Mouse (Mus musculus) kidney, embryonic 16.5 days (tissue): Measurements from ENCODE around the gene Nos3. TPM values are rescaled to one million over a fixed set of nuclear protein-coding genes. Genes with fewer than 3 reads are reported as not detected.

Experiments
- ATAC-seq: fragments of 200-750 bp; cut with Nextera tagmentation; 2 replicates; pipeline ENCODE4 v1.8.0; 2017; ENCODE audit warnings: moderate TSS enrichment; ENCODE audit not compliant: low FRiP score, low TSS enrichment
- H3K27ac ChIP-seq: fragments of 300-500 bp; sonication (generic); 2 replicates; pipeline ENCODE4 v1.5.1; 2014; ENCODE audit warnings: low read length
- H3K27me3 ChIP-seq: fragments of 300-500 bp; sonication (generic); 2 replicates; pipeline ENCODE4 v1.6.1; 2014; ENCODE audit warnings: low read length, control low read depth, mixed read lengths; ENCODE audit not compliant: insufficient read depth
- H3K36me3 ChIP-seq: fragments of 300-500 bp; sonication (generic); 2 replicates; pipeline ENCODE4 v1.6.1; 2014; ENCODE audit warnings: low read length, control low read depth, mixed read lengths; ENCODE audit not compliant: insufficient read depth
- H3K4me1 ChIP-seq: fragments of 300-500 bp; sonication (generic); 2 replicates; pipeline ENCODE4 v1.6.1; 2014; ENCODE audit warnings: low read length, control low read depth, mixed read lengths; ENCODE audit not compliant: insufficient read depth
- H3K4me2 ChIP-seq: fragments of 300-500 bp; sonication (generic); replicated peaks from 2 replicates; pipeline ENCODE4 v1.6.1; 2014; ENCODE audit warnings: low read depth, low read length
- H3K4me3 ChIP-seq: fragments of 300-500 bp; sonication (generic); 2 replicates; pipeline ENCODE4 v1.5.1; 2014; ENCODE audit warnings: mild to moderate bottlenecking, low read length
- H3K9ac ChIP-seq: fragments of 300-500 bp; sonication (generic); replicated peaks from 2 replicates; pipeline ENCODE4 v1.6.1; 2014; ENCODE audit warnings: low read length
- H3K9me3 ChIP-seq: fragments of 300-500 bp; sonication (generic); 2 replicates; pipeline ENCODE4 v1.6.1; 2016; ENCODE audit warnings: low read length, control low read depth
- WGBS: fragments of 180-500 bp; shearing (Covaris S2); extraction: QIAGEN DNeasy Blood & Tissue Kit; methylation state at CpG from one replicate; pipeline ENCODE4 v1.1.7; 2014; 5-methylcytosine and 5-hydroxymethylcytosine counted together
- polyA plus RNA-seq: library from polyadenylated mRNA; unstranded; fragments of >200 nt; fragmentation: Nextera tagmentation; extraction: Ambion mirVana; gene quantifications from 2 replicates; pipeline ENCODE4 v1.2.1, GENCODE M21; 2015

The Nos3 gene
- polyA plus RNA-seq, 1 experiment from 2014 or later = 19.7 TPM

GRCm38 (mm10) chr5:24420381-24420780 is 55.8 kb downstream of the Nos3 start:
- no peak overlapping the region for H3K27ac ChIP-seq
- H3K27me3 ChIP-seq = no peaks in the 10 kb centered on the region
- ATAC-seq = no peak
- H3K36me3 ChIP-seq = peaks cover 11% of the 10 kb centered on the region
- no peaks in the 10 kb centered on the region for H3K9me3 ChIP-seq
- H3K9ac ChIP-seq = no peak overlapping the region
- 87% methylated on average over 9 of the region's 9 CpGs for WGBS
- no peak overlapping the region for H3K4me3 ChIP-seq
- H3K4me2 ChIP-seq = no peak overlapping the region
- peaks cover 25% of the 10 kb centered on the region for H3K4me1 ChIP-seq

GRCm38 (mm10) chr5:24423129-24424003 is 58.8 kb downstream of the Nos3 start, which contains the start of the genes Cdk5 and Slc4a2:
Cdk5 (minus strand) TSS chr5:24423530.
Slc4a2 (plus strand) TSS chr5:24423837.
- peak; percentile 93 for ATAC-seq
- peak within 1 kb of the TSS; percentile 81 for H3K4me2 ChIP-seq
- no peaks in the 10 kb centered on the region for H3K9me3 ChIP-seq
- H3K27ac ChIP-seq = peak within 1 kb of the TSS; percentile 95
- peaks cover 11% of the 10 kb centered on the region for H3K36me3 ChIP-seq
- H3K4me1 ChIP-seq = peaks cover 43% of the 10 kb centered on the region
- peak within 1 kb of the TSS; percentile 70 for H3K4me3 ChIP-seq
- no peaks in the 10 kb centered on the region for H3K27me3 ChIP-seq
- under 1% methylated on average over 46 of the region's 46 CpGs for WGBS
- H3K9ac ChIP-seq = peak within 1 kb of the TSS; percentile 74

- Histone ChIP-seq H3K4me1 (peaks cover 51% of the 10 kb centered on the region), H3K36me3 (peaks cover 8% of the 10 kb centered on the region), H3K27me3 (no peaks in the 10 kb centered on the region), H3K9me3 (no peaks in the 10 kb centered on the region), H3K9ac (peak overlapping the region; percentile 74), H3K27ac (peak overlapping the region; percentile 95), H3K4me3 (peak overlapping the region; percentile 70), H3K4me2 (peak overlapping the region; percentile 81)
- 10% methylated on average over 21 of the region's 21 CpGs for WGBS
- ATAC-seq = peak; percentile 4
Measured at GRCm38 (mm10) chr5:24424004-24424781, 59.6 kb downstream of the Nos3 start.

GRCm38 (mm10) chr5:24424861-24425411 is 60.3 kb downstream of the Nos3 start:
- Histone ChIP-seq H3K36me3 (peaks cover 10% of the 10 kb centered on the region), H3K9ac (peak overlapping the region; percentile 74), H3K4me2 (peak overlapping the region; percentile 81), H3K9me3 (no peaks in the 10 kb centered on the region), H3K4me1 (peaks cover 52% of the 10 kb centered on the region), H3K27me3 (no peaks in the 10 kb centered on the region), H3K27ac (peak overlapping the region; percentile 95), H3K4me3 (peak overlapping the region; percentile 70)
- WGBS = 1% methylated on average over 49 of the region's 60 CpGs
- no peak for ATAC-seq

GRCm38 (mm10) chr5:24425421-24426036 is 60.9 kb downstream of the Nos3 start:
- 0% methylated on average over 24 of the region's 30 CpGs for WGBS
- Histone ChIP-seq H3K9me3 (no peaks in the 10 kb centered on the region), H3K36me3 (peaks cover 14% of the 10 kb centered on the region), H3K4me2 (peak overlapping the region; percentile 81), H3K9ac (peak overlapping the region; percentile 74), H3K4me3 (peak overlapping the region; percentile 70), H3K27me3 (no peaks in the 10 kb centered on the region), H3K27ac (peak overlapping the region; percentile 95), H3K4me1 (peaks cover 52% of the 10 kb centered on the region)
- 0 out of 2 replicates have a peak, but pooled peaks have one; percentile 1 for ATAC-seq

- Histone ChIP-seq H3K9me3 (no peaks in the 10 kb centered on the region), H3K27me3 (no peaks in the 10 kb centered on the region), H3K4me1 (peaks cover 52% of the 10 kb centered on the region), H3K36me3 (peaks cover 18% of the 10 kb centered on the region), H3K27ac (no peak overlapping the region), H3K4me2 (peak overlapping the region; percentile 81), H3K9ac (peak overlapping the region; percentile 74), H3K4me3 (peak overlapping the region; percentile 70)
- ATAC-seq = no peak
- 2% methylated on average over 10 of the region's 10 CpGs for WGBS
Measured at GRCm38 (mm10) chr5:24426037-24426432, 61.4 kb downstream of the Nos3 start.

- H3K4me3 ChIP-seq = peak overlapping the region; percentile 70
- ATAC-seq = no peak
- H3K9ac ChIP-seq = peak overlapping the region; percentile 74
- 19% methylated on average over 9 of the region's 9 CpGs for WGBS
- peak overlapping the region; percentile 81 for H3K4me2 ChIP-seq
- no peaks in the 10 kb centered on the region for H3K9me3 ChIP-seq
- H3K27me3 ChIP-seq = no peaks in the 10 kb centered on the region
- peaks cover 52% of the 10 kb centered on the region for H3K4me1 ChIP-seq
- peak overlapping the region; percentile 70; the same call in 1 of the 2 replicates for H3K27ac ChIP-seq
- peaks cover 25% of the 10 kb centered on the region for H3K36me3 ChIP-seq
Measured at GRCm38 (mm10) chr5:24426556-24427284, 62.1 kb downstream of the Nos3 start.

- WGBS = 21% methylated on average over 12 of the region's 12 CpGs
- H3K4me1 ChIP-seq = peaks cover 52% of the 10 kb centered on the region
Measured at GRCm38 (mm10) chr5:24427285-24427633, 62.6 kb downstream of the Nos3 start.

GRCm38 (mm10) chr5:24427981-24428402 is 63.4 kb downstream of the Nos3 start:
- H3K4me1 ChIP-seq = peaks cover 45% of the 10 kb centered on the region
- H3K9ac ChIP-seq = peak overlapping the region; percentile 53
- peak overlapping the region; percentile 37 for H3K4me3 ChIP-seq
- H3K9me3 ChIP-seq = no peaks in the 10 kb centered on the region
- H3K4me2 ChIP-seq = peak overlapping the region; percentile 81
- WGBS = 13% methylated on average over 15 of the region's 15 CpGs
- ATAC-seq = peak; percentile 43
- H3K27me3 ChIP-seq = no peaks in the 10 kb centered on the region
- H3K27ac ChIP-seq = peak overlapping the region; percentile 79
- peaks cover 38% of the 10 kb centered on the region for H3K36me3 ChIP-seq

More at GRCm38 (mm10) chr5:24427285-24427633, 62.6 kb downstream of the Nos3 start:
- peak overlapping the region; percentile 70; the same call in 1 of the 2 replicates for H3K4me3 ChIP-seq
- no peak for ATAC-seq
- peak overlapping the region; percentile 70 for H3K27ac ChIP-seq
- H3K9me3 ChIP-seq = no peaks in the 10 kb centered on the region
- peak overlapping the region; percentile 81 for H3K4me2 ChIP-seq
- peaks cover 31% of the 10 kb centered on the region for H3K36me3 ChIP-seq
- peak overlapping the region; percentile 48 for H3K9ac ChIP-seq
- H3K27me3 ChIP-seq = no peaks in the 10 kb centered on the region
